Mouse (Mus musculus): ENCODE results near the gene Lrrc10b. TPM values are rescaled to one million over a fixed set of nuclear protein-coding genes. Genes with fewer than 3 reads are reported as not detected.
A peak's percentile ranks its signal among the peaks of the same experiment; 100 is the strongest.

The Lrrc10b gene
- polyA plus RNA-seq, 1 experiment = not detected

DNA sequence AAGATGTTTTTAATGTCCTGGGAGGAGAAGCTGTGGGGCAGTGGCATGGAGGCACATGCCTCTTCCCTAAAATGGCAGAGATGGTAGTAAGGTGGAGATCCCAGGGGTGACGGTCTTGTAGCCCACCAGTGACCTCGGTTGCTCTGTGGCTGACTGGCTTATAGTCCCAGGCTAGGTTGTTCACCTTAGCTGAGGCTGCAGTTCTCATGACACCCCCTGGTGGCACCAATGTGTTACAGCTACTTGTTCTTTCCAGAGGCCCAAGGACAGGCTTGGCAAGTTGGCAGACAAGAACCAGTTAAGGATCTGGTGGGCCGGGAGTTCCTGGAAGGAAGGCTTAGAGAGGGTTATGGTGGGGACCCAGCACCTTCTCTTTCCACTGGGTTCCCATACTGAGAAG is 21.4 kb downstream of the Lrrc10b start:
- TF ChIP-seq POLR2A (IDR thresholded peaks at IDR 0.05; ENCODE audit: borderline replicate concordance, control insufficient read depth, low read depth, low read length) (no peak), CTCF (IDR thresholded peaks at IDR 0.05; ENCODE audit: control insufficient read depth, insufficient read depth, low read length) (peak; percentile 58)

DNA sequence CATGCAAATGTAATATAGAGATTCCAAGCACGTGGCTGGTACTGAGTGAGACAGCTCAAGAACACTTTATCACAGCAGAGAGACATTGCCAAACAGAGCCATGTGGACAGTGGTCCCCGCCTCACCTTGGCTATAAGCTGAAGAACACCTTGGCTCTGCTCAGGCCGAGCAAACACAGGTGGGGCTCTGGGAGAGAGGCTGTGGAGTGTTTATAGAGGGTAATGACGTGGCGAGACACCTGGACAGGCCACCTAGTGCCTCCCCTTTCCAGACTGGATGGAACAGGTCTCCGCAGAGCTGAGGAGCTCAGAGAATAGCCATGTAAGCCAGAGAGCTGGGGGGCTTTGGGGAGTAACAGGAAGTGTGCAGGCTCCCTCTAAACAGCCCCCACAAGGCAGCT is 22.3 kb downstream of the Lrrc10b start:
- TF ChIP-seq POLR2A (IDR thresholded peaks at IDR 0.05; ENCODE audit: borderline replicate concordance, control insufficient read depth, low read depth, low read length) (no peak), CTCF (IDR thresholded peaks at IDR 0.05; ENCODE audit: control insufficient read depth, insufficient read depth, low read length) (no peak)
- Histone ChIP-seq H3K4me1 (ENCODE audit: control insufficient read depth, insufficient read depth, low read length) (no peaks in the 10 kb centered on the region), H3K27ac (ENCODE audit: control insufficient read depth, insufficient read depth, low read depth, low read length, poor library complexity) (no peak overlapping the region), H3K4me3 (replicated peaks; ENCODE audit: control insufficient read depth, low read depth, low read length) (no peak overlapping the region)
- WGBS = 65% methylated on average over 6 of the region's 6 CpGs

More for the DNA sequence above, 21.4 kb downstream of the Lrrc10b start:
- 31% methylated on average over 3 of the region's 3 CpGs for WGBS
- no peak overlapping the region for H3K27ac ChIP-seq (ENCODE audit: control insufficient read depth, insufficient read depth, low read depth, low read length, poor library complexity)
- no peak overlapping the region for H3K4me3 ChIP-seq (replicated peaks; ENCODE audit: control insufficient read depth, low read depth, low read length)
- H3K4me1 ChIP-seq (ENCODE audit: control insufficient read depth, insufficient read depth, low read length) = no peaks in the 10 kb centered on the region

DNA sequence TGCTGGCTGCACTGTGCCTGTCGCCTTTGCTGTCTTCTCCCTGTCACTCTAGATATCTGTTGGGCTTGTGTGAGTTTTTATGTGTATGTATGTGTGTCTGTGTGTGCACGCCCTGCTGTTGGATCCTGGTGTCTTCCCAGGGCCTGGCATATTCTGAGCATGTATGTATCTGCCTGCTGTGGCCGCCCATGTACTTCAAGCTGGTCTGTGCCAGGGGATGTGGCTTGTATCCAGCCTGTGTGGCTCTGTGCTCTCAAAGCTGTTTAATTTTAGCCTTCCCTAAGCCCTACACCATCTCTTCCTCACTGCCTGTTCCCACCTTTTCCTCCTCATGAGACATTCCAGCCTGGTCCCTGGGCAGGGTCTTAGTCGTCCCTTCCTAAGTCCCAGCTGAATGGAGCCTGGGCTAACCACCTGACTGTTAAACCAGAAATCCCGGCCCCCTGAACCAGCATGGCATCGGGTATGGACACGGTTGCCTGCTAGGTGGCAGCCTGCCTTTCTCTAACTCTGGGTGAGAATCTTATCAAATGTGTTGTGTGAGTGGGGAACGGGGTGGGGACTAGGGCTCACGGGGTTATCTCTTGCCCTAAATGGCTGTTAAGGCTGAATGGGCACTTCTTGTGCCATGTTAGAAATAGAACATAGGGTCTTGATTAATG is 23.3 kb downstream of the Lrrc10b start:
- Histone ChIP-seq H3K27ac (ENCODE audit: control insufficient read depth, insufficient read depth, low read depth, low read length, poor library complexity) (no peak overlapping the region), H3K4me3 (replicated peaks; ENCODE audit: control insufficient read depth, low read depth, low read length) (no peak overlapping the region), H3K4me1 (ENCODE audit: control insufficient read depth, insufficient read depth, low read length) (no peaks in the 10 kb centered on the region)
- WGBS = 68% methylated on average over 9 of the region's 9 CpGs
- TF ChIP-seq CTCF (IDR thresholded peaks at IDR 0.05; ENCODE audit: control insufficient read depth, insufficient read depth, low read length) = no peak
- TF ChIP-seq POLR2A (IDR thresholded peaks at IDR 0.05; ENCODE audit: borderline replicate concordance, control insufficient read depth, low read depth, low read length) = no peak

DNA sequence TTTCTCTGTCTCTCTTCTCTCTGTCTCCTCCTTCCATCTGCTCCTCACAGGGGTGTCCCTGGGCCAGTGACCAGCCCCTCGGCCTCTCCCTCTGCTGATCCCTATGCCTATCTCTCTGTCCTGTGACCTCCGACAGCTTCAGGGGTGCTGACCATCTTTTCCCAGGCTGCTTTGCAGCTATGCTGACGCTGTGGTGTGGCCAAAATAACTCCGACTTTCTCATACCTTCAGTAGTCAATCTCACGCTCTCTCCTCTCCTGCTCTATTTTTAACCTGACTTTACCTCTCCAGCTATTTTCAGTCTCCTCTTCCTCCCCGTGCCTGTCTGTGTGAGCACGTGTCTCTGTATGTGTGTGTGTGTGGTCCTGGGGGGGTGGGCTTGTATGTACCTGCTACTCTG is 24.0 kb downstream of the Lrrc10b start:
- no peak overlapping the region for H3K4me3 ChIP-seq (replicated peaks; ENCODE audit: control insufficient read depth, low read depth, low read length)
- TF ChIP-seq POLR2A (IDR thresholded peaks at IDR 0.05; ENCODE audit: borderline replicate concordance, control insufficient read depth, low read depth, low read length) = no peak
- TF ChIP-seq CTCF (IDR thresholded peaks at IDR 0.05; ENCODE audit: control insufficient read depth, insufficient read depth, low read length) = no peak
- no peak overlapping the region for H3K27ac ChIP-seq (ENCODE audit: control insufficient read depth, insufficient read depth, low read depth, low read length, poor library complexity)
- 72% methylated on average over 7 of the region's 7 CpGs for WGBS
- no peaks in the 10 kb centered on the region for H3K4me1 ChIP-seq (ENCODE audit: control insufficient read depth, insufficient read depth, low read length)

DNA sequence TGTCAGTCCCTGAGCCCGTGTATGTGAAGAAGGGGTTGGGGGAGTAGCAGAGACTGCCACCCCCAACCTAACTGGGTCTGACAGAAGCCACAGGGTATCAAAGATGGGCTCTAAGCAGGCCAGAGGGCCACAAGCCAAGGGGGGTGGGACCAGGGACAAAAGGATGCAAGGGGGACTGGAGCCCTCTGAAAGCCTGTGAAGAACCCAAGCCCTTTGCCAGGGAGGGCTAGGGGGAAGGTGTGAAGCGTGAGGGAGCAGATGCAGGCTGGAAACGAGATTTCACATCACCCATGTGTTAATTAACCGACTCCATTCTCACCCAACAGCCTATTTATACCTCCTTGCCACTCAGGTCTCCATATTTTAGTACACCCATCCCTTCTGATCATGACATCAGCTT is 25.4 kb downstream of the Lrrc10b start:
- no peak overlapping the region for H3K27ac ChIP-seq (ENCODE audit: control insufficient read depth, insufficient read depth, low read depth, low read length, poor library complexity)
- WGBS = 57% methylated on average over 4 of the region's 4 CpGs
- no peaks in the 10 kb centered on the region for H3K4me1 ChIP-seq (ENCODE audit: control insufficient read depth, insufficient read depth, low read length)
- H3K4me3 ChIP-seq (replicated peaks; ENCODE audit: control insufficient read depth, low read depth, low read length) = no peak overlapping the region
- TF ChIP-seq CTCF (IDR thresholded peaks at IDR 0.05; ENCODE audit: control insufficient read depth, insufficient read depth, low read length) (no peak), POLR2A (IDR thresholded peaks at IDR 0.05; ENCODE audit: borderline replicate concordance, control insufficient read depth, low read depth, low read length) (no peak)

DNA sequence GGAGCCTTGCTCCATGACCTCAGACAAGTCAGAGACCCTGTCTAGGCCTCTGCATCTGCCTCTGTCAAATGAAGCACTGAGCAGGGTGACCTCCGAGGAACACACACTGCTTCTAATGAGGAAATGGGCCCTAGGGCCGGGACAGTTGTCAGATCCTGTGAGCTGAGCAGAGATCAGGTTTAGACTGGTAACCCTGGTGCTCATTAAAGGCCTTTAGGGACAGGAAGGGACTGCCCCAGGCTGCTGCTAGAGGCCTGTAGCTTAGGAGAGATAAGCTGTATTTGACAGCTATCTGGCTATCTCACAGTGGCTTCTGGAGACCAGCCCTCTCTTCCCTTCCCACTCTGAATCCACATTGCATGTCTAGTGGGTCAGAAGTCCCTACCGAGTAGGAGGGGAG is 25.9 kb downstream of the Lrrc10b start:
- 35% methylated on average over 3 of the region's 3 CpGs for WGBS

DNA sequence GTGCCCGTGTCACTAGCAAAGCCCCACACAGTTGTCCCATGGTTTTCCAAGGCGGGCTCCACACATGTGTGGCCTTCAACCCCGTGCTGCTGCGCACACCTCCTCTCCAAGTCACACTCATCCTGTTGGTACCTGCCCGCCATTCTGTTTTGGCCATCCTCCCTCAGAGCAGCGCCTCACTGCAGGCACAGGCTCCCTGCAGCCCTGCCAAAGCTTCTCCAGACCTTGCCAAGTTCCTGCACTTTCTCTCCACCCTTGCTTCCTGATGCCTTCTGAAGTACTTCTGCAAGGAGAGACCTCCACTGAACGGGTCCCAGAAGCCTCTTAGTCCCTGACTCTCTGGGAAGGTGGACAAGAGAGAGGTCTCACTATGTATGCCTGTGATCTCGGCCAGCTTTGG is 27.9 kb downstream of the Lrrc10b start:
- Histone ChIP-seq H3K4me1 (ENCODE audit: control insufficient read depth, insufficient read depth, low read length) (no peaks in the 10 kb centered on the region), H3K4me3 (replicated peaks; ENCODE audit: control insufficient read depth, low read depth, low read length) (no peak overlapping the region), H3K27ac (ENCODE audit: control insufficient read depth, insufficient read depth, low read depth, low read length, poor library complexity) (no peak overlapping the region)
- WGBS = 71% methylated on average over 8 of the region's 8 CpGs
- no peak for TF ChIP-seq POLR2A (IDR thresholded peaks at IDR 0.05; ENCODE audit: borderline replicate concordance, control insufficient read depth, low read depth, low read length)
- no peak for TF ChIP-seq CTCF (IDR thresholded peaks at IDR 0.05; ENCODE audit: control insufficient read depth, insufficient read depth, low read length)

More for the DNA sequence above, 25.9 kb downstream of the Lrrc10b start:
- no peak overlapping the region for H3K27ac ChIP-seq (ENCODE audit: control insufficient read depth, insufficient read depth, low read depth, low read length, poor library complexity)
- TF ChIP-seq POLR2A (IDR thresholded peaks at IDR 0.05; ENCODE audit: borderline replicate concordance, control insufficient read depth, low read depth, low read length) (no peak), CTCF (IDR thresholded peaks at IDR 0.05; ENCODE audit: control insufficient read depth, insufficient read depth, low read length) (no peak)
- no peaks in the 10 kb centered on the region for H3K4me1 ChIP-seq (ENCODE audit: control insufficient read depth, insufficient read depth, low read length)
- H3K4me3 ChIP-seq (replicated peaks; ENCODE audit: control insufficient read depth, low read depth, low read length) = no peak overlapping the region

DNA sequence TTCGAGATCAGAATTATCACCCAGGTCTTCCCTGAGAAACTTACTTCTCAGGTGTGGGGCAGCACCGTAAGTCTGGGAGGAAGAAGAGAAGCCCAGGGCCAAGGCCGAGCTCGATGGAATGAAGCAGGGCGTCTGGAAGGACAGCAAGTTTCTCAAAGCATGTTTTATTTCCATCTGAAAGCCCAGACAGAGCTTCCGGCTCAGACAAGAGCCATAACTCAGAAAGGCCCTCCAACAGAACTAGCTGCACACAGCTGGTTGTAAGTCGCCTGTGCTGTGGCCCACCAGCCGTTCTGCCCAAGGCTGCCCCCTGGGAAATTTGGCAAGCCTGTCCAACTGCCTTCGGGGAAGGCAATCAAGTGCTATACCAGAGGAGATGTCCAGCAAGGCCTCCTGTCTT is 29.8 kb downstream of the Lrrc10b start:
- no peaks in the 10 kb centered on the region for H3K4me1 ChIP-seq (ENCODE audit: control insufficient read depth, insufficient read depth, low read length)
- TF ChIP-seq CTCF (IDR thresholded peaks at IDR 0.05; ENCODE audit: control insufficient read depth, insufficient read depth, low read length) (no peak), POLR2A (IDR thresholded peaks at IDR 0.05; ENCODE audit: borderline replicate concordance, control insufficient read depth, low read depth, low read length) (no peak)
- H3K27ac ChIP-seq (ENCODE audit: control insufficient read depth, insufficient read depth, low read depth, low read length, poor library complexity) = no peak overlapping the region
- no peak overlapping the region for H3K4me3 ChIP-seq (replicated peaks; ENCODE audit: control insufficient read depth, low read depth, low read length)
- 83% methylated on average over 9 of the region's 9 CpGs for WGBS

DNA sequence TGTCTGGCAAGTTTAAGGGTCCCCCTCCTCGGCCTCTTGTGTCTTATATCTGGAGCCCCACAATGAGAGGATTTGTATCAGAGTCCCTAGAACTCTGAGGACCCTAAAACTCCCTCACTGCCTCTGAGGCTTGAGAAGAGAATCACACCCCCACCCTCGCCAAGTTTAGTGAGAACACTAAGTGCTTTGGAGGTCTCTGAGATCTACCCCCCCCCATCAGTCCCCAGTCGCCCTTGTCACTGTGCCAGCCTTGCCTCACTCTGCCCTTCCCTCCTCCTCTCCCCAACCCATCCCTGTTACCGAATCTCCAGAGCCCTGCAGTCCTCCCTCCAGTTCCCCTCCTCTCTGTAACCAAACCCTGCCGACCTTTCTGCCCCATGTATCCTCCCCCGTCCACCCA is 30.5 kb downstream of the Lrrc10b start:
- H3K4me3 ChIP-seq (replicated peaks; ENCODE audit: control insufficient read depth, low read depth, low read length) = no peak overlapping the region
- no peak overlapping the region for H3K27ac ChIP-seq (ENCODE audit: control insufficient read depth, insufficient read depth, low read depth, low read length, poor library complexity)
- H3K4me1 ChIP-seq (ENCODE audit: control insufficient read depth, insufficient read depth, low read length) = no peaks in the 10 kb centered on the region
- WGBS = 58% methylated on average over 6 of the region's 6 CpGs
- TF ChIP-seq CTCF (IDR thresholded peaks at IDR 0.05; ENCODE audit: control insufficient read depth, insufficient read depth, low read length) (no peak), POLR2A (IDR thresholded peaks at IDR 0.05; ENCODE audit: borderline replicate concordance, control insufficient read depth, low read depth, low read length) (no peak)
